Mouse (Mus musculus): ENCODE results near the gene Pitpna. TPM values are rescaled to one million over a fixed set of nuclear protein-coding genes. Genes with fewer than 3 reads are reported as not detected.
"Not testable (repeated sequence)": the region's sequence is repeated elsewhere in the genome, so short reads cannot be mapped to it uniquely, and the experiment has no call there.

Gene Pitpna
- 100 to 1,000 TPM; 124 to 130 TPM for total RNA-seq (2021)
- long read RNA-seq, experiment 1, transcript Pitpna-204 (3 exons, 384 nt): major isoform, 9 of 253 reads
- long read RNA-seq, experiment 1, partial matches to known transcripts: 10 of 253 reads
- long read RNA-seq, experiment 1, other reads (novel, unspliced or antisense): 234 of 253 reads
- long read RNA-seq, experiment 2, transcript Pitpna-204 (3 exons, 384 nt): major isoform, 5 of 219 reads
- long read RNA-seq, experiment 2, partial matches to known transcripts: 15 of 219 reads
- long read RNA-seq, experiment 2, other reads (novel, unspliced or antisense): 199 of 219 reads

DNA sequence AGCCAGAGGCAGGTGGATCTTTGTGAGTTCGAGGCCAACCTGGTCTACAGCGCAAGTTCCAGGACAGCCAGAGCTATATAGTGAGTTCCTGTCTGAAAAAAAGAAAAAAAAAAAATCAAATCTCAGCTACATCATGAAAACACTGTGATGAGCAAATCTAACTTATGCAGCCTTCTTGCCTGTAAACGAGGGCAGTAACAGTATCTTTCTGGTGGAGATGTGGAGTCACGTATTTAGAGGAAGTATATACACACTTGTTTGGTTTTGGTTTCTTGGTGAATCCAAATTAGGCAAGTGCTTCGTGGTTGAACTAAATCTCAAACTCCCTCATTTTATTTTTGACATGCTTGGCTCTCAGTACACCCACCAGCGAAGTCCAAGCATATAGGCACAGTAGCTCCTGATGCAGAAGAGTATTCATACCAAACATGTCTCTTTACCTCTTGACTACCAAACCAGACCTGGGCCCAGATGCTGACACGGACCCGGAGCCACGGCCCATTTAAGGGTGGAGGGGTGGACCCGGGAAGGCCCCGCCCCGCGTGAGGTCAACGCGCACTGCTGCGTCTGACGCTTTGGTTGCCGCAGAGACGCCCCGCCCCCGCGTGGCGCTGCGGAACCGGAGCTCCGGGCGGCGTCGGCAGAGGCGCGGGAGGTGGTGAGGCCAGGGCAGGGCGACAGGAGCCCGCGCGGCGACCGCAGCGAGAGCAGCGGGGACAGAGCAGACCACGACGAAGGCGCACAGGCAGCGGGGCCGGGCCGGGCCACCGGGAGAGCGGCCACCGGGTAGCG, at the start of gene Pitpna:
Gene Pitpna, plus strand, starts transcription at position 605 of the 792 bp plus-strand sequence.
- intact Hi-C loops (cut with DNase I): no loop called here
- DNase-seq: peak; percentile 98

DNA sequence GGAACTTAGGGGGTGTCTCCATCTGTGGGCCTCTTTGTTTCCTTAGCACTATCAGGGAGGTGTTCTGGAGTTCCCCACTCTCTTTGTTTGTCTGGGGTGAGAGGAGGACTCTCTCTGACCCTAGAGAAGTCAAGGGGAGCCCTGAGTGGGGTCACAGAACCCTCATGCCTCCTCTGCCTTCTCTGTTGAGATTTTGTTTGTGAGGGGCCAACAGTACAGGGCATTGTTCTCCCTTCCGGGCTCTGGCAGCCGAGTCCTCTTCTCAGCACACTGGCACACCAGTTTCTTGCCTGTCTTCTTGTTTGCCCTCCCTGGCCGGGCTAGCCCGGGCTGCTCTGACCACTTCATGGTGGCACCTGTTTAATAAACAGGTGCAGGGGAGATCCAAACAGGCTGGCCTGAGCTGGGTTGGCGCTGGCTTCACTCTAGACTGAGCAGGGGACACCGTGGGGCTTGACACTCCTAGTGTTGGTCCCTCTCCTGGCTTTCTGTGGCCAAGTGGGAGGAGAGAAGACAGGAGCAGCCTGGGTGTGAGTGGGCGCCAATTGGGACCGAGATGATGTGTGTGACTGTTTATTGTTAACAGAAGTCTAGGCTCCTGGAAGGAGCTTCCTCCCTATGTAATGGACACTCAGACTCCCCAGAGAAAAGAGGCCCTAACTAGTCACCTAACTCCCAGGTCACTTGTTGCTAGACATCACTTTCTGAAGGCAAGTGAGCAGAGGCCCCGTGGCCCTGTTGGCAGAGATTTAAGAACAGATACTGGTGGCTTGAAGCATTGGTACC, 49.5 kb upstream of the Pitpna start:
- intact Hi-C loops (cut with DNase I): no loop called here
- no peak for DNase-seq

DNA sequence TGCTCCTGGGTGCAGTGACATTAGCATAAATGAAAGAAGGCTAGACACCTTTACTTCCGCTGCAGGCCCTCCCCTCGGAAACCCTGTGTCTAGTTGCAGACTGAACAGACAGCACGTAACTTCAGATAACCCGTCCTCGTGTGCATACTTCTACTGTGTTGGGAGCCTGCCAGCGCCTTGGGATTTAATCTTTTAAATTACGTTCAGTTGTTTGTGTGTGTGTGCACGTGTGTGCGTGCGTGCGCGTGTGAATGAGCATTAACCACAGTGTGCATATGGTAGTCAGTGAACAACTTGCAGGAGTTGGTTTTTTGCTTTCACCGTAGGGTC, 49.0 kb upstream of the Pitpna start:
- no peak for DNase-seq
- intact Hi-C loops (cut with DNase I): no loop called here

DNA sequence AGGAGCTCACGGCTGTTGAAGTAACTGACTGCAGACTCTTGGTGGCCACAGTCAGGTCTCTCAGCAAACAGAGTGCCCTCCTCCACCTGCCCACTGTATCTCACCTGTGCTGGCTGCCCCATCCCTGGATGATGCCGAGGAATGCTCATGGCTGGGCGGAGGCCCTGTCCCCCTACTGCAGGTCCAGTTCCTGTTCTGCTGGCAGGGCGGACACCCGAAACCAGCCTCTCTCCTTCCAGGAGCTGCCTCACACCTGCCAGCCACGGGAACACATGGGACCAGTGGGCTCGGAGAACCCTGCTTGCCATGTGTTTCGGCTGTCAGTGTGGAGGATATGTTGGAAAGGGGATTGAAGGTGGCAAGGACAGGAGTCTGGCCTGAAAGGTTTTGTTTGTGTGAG, 47.7 kb upstream of the Pitpna start:
- no peak for DNase-seq
- intact Hi-C loops (cut with DNase I): no loop called here

DNA sequence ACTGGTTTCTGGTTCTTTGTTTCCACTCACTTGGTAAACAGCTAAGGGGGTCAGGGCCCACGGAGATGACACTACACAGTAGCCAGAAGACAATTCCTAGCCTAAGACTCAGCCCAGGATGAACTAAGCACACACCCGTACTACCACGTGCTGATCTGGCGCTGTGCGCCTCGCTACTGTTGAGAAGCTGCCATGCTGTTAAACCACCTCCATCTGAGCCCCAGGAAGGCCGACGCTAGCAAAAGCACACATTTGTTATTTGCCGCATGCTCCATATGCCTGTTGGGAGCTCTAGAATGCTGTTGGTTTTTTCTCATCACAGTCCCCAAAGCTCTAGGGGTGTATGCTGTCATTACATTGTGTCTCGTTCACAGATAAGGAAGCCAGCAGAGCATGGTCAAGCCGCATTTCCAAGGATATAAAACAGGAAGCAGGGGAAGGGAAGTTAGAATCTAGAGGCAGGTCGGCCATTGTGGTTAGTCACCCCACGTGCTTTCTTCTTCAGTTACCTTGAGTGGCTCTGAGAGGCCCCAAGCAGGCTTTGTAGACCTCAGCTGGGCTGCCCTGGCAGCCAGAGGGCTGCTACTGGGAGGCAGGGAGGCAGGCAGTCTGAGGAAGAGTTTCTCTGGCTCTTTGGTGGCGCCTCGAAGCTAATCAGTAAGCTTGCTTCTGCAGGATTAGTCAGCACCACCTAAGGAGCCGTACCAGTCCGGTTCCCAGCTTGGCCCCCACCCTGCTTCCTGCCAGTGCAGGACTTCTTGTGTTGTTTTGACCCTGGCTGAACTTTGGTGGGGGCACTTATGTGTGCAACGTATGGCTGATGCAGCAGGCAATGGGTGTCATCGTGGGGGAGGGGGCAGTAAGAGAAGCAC, 47.0 kb upstream of the Pitpna start:
- intact Hi-C loops (cut with DNase I): no loop called here
- no peak for DNase-seq

DNA sequence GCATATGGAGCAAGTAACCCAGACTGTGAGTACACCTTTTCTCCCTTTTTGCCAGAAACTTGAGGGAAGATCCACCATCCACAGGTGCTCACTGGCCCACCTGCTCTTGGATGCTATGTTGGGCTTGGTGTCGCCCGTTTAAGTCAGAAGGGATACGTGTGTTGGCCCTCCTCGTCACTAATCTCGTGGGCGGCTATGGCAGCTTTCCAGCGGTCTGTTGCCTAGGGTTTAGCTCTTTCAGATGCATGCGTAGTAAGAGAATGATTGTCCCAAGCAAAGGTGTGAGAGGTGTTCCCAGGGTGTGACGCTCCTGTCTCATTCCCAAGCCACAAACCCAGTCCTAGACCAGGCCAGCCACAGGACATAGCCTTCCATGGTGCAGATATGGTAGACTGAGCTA, 43.2 kb upstream of the Pitpna start:
- intact Hi-C loops (cut with DNase I): no loop called here
- DNase-seq: no peak

DNA sequence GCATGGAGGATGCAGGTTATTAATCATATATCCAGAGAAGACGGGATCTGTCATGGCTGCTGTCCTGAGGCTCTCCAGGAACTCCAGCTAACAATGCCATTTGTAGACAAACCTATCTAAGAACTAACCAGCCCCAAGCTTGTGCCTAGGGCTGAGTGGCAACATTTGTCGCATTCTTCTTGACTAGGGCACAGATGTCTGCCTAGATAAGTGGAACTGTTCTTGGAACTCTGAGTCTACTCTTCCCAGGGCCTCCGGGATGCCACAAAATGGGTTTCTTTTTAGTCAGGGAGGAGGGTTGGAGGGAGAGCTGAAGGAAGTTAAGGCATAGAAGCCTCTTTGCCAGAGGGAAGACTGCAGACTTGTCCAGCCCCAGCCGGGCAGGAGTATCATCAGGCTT, 41.8 kb upstream of the Pitpna start:
- intact Hi-C loops (cut with DNase I): no loop called here

DNA sequence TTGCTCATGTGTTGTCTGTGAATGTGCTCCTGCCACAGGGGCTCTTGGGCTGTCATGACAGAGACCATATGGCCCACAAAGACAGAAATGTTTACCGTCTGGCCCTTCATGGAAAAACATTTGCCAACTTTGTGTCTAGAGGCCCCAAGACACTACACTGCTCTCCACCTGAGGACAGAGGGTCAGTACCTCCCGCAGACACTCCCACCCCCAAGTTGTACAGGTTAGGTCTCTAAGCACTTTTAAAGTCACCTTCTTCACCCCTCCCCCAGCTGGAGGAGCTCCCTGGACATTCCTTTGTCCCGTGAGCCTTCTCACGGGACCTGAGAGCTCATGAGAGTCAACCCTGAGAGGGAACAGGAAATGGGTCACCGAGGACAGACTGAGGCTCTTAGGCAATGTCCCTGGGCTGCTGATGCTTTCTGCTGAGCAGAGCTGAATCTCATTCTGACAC, 38.2 kb upstream of the Pitpna start:
- intact Hi-C loops (cut with DNase I): no loop called here
- peak in 1 of 2 experiments; percentile 30 for DNase-seq

More for the DNA sequence above, 41.8 kb upstream of the Pitpna start:
- no peak for DNase-seq

DNA sequence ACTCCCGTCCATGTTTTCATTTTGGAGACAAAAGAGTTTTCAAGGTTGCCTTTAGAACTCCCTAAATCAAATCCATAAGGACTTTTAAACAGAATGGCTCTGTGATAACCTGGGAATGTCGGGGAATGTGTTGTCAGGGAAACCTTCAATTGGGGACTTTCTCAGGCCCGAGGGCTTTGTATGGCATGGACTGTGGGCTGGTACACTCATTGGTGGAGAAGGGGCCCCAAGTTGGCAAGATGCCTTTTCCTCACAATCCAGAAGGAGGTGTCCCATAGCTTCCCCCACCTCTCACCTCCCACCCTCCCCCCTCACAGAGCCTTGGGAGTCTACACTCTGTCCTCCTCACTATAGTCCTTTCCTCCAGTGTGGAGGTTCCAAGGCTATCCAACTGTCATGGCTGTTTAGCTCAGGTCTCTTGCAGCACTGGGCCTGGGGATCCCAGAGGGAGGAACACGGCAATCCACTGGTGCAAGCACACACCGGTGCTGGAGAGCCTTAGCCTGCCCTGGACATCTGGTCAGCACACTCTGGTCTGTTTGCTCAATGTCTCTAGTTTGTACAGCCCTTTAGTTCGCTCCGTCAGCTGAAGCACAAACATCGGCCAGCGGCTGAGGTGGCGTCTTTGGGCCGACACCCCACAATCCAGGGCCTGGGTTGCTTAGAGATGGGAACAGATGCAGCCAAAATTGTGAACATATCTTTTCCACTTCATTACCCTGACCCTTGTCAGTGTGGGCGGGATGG, 37.5 kb upstream of the Pitpna start:
- intact Hi-C loops (cut with DNase I): no loop called here
- DNase-seq: peak; percentile 42 to 49

DNA sequence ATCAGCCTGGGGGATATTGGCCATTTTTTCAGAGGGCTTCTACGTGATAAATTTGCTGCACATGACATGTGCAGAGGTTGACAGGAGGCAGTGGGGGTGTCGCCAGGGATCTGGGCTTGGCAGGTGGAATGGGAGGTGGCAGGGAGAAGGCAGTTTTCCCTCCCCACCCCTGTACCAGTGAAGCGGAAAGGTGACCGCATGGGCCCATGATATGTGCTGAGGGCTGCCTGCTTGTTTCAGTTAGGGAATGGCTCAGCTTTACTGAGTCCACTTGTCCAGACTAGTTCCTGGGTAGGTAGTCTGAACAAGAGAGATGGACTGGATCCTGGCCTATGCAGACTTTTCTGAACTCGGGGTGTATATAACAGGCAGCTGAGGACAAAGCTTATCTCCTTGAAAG, 36.6 kb upstream of the Pitpna start:
- intact Hi-C loops (cut with DNase I): no loop called here
- DNase-seq: no peak

DNA sequence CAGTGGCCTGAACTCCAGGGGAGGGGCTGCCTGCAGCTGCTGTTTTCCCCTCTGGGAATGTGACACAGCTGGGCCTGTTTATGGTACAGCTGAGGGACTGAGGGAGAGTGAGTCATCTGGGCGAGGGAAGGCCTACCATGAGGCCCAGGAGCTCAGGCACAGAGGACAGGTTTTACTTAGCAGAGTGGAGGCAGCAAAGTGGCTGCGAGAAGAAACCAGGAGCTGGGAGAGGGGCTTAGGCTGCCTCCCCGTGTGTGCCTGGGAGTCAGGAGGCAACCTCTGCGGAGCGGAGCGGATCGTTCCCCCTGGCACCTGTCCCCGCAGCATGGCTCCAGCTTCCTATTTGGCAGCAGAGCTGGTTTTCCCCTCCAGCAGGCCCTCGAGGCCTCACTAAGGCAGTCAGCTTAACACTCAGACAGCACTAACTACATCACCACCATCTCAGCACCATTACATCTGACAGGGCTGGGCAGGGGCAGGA, 35.9 kb upstream of the Pitpna start:
- DNase-seq: peak; percentile 59 to 69
- intact Hi-C loops (cut with DNase I): no loop called here

DNA sequence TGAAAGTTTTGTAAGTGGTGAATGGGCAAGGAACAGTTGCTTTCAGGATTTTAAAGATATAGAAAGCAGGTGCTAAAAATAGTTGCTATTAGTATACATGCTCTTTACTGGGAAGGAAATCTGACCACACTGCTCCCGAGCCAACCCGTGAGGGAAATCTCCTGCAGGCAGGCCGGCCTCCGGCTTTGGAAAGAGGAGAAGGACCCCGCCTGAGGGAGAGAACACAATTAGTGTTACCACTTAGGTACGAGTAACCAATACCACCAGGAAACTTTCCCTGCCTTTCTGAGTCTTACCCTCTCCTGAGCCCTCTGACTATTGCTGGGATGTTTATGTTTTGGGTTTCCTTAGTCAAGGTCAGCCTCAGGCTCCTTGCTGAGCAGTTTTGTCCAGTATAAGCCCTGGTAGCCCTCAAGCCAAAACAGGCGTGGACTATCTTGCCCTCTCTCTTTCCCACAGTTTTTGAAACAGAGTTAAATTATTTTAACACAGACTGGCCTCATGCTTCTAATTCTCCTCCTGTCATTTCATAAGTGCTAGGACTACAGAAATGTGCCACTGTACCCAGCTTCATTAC, 34.9 kb upstream of the Pitpna start:
- intact Hi-C loops (cut with DNase I): no loop called here
- DNase-seq: no peak

DNA sequence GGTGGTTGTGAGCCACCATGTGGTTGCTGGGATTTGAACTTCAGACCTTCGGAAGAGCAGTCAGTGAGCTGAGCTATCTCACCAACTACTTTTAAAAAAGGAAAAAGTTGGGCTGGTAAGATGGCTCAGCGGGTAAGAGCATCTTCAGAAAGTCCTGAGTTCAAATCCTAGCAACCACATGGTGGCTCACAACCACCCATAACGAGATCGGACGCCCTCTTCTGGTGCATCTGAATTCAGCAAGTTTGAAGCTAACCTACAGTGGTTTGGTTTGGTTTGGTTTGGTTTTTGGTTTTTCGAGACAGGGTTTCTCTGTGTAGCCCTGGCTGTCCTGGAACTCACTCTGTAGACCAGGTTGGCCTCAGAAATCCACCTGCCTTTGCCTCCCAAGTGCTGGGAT, 31.9 kb upstream of the Pitpna start:
- intact Hi-C loops (cut with DNase I); DNase-seq: not testable (repeated sequence)

DNA sequence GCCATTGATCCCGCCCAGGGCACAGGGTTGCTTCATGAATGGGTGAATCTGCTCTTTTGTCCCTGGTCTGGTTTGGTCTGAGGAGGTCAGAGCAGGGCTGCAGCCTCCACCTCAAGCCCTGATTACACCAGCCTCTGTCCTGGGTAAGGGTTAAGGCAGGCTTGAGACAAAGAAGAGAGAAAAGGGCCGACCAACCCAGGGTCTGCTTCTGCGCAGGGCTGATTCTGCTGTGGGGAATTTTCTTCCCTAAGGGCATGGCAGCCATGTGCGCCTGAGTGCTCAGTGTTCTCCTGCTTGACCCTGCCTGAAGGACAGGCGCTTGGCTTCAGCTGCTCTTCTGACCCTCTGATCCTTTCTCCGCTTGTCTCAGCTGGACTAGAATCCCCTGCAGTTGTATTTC, 30.8 kb upstream of the Pitpna start:
- no peak for DNase-seq
- intact Hi-C loops (cut with DNase I): no loop called here

DNA sequence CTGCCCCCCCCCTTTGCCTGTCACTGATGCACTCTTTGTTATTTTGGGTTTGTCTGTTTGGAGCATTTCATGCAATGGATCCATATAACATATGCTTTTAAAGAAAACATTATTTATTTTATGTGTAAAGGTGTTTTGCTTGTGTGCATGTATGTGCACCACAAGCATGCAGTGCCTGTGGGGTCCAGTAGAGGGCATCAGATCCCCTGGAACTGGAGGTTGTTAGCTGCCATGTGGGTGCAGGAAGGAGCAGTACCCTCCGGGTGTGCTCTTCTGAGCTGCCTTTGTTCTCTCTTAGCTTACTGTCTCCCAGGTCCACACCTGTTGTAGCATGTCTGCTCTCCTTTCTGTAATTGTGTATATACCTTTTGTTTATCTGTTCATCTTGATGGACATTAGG, 29.8 kb upstream of the Pitpna start:
- DNase-seq: no peak
- intact Hi-C loops (cut with DNase I): no loop called here

DNA sequence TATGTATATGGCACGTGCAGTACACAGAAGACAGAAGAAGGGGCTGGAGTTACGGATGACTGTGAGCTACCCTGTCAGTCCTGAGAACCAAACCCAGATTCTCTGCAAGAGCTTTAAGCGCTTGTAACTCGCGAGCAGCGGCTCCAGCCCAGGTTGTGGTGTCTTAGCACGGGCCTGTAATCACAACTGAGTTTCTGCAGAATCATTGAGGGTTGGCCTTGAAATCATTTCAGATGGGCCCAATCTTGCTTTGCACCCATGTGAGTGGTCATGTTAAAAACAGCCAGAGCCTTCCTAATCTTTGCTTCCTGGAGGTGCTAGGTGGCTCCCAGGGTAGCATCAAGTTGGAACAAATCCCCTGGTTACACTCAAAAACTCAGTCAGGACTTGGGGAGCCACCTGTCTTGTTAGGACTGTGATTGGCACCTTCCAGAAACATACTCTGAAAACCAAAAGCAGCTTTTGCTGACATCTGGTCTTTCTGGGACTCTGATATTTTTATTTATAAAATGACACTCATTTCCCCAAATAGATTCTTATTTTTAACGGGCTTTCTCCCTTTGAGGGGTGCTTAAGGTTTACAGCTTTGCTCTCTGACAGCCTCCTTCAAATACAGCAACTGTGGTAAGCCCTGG, 27.9 kb upstream of the Pitpna start:
- intact Hi-C loops (cut with DNase I): no loop called here
- DNase-seq: no peak

DNA sequence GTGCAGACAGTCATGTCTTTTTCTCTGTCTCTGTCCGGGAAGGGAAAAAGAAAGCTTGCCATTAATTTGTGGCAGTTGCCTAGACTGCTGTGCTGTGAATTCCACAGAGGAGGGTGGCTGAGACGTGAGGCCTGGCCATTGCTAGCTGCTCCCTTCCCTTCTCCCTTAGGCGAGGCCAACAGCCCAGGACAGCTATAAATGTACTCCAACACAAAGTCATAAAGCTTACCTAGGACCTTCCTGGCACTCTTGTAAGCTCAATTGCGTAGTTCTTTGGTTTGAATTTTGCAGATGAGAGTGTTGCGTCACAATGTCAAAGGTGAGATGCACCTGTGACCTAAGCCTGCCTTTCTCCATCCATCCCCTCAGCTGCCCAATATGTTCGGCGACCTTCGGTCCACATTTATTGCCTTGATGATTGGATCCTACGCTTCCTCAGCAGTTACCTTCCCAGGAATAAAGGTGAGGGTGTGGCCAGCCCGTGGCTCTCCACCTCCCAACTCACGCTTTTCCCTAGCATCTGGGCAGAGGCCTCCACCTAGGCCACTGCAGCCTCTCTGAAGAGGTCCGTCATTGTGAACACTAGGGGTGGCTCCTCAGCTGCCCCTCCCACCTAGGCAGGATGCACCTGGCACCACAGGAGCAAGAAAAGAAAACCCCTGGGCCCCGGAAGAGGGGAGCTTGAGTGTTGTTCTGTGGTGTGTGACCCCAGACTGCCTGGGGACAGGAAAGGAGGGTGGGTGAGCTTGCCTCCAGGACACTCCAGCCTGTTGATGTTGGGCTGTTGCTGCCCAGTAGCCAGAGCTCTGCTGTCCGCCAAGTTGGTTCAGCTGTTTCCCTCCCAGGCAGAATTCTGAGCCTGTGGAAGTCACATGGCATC, 27.1 kb upstream of the Pitpna start:
- intact Hi-C loops (cut with DNase I): no loop called here
- DNase-seq: no peak

DNA sequence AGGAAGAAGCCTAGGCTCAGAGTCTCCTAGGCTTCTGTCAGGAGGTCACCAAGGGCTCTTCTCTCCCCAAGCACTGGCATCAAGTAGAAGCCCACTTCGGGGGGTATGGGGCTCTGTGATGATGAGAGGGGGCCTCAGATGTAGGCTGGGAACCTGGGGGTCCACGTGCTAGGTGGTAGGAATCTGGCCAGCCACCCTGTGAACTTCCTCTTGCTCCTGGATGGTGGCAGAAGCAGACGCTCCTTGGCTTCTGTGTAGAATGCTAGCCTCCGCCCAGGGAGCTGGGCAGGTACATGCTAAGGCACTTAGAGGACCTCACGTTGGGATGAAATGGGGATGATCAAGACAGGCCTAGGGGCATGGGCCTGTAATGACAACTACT, 26.5 kb upstream of the Pitpna start:
- intact Hi-C loops (cut with DNase I): no loop called here
- DNase-seq: no peak
